Mouse (Mus musculus) spleen, adult 2 months (tissue): ENCODE measurements around the gene Scn9a.

Source experiments
- CTCF ChIP-seq: fragments of 200-500 bp; IDR thresholded peaks from 2 replicates; pipeline ENCODE4 v1.5.1; 2011; ENCODE audit warnings: mild to moderate bottlenecking, inconsistent platforms; ENCODE audit not compliant: insufficient read depth, insufficient read length, insufficient replicate concordance; ENCODE audit errors: extremely low read depth
- POLR2A ChIP-seq: fragments of 200-500 bp; IDR thresholded peaks from 2 replicates; pipeline ENCODE4 v1.6.1; 2011; ENCODE audit warnings: low read depth, low read length, inconsistent platforms

GRCm38 (mm10) chr2:66596145-66596544 lies 38.6 kb downstream of the Scn9a start:
- no peak for TF ChIP-seq CTCF
- TF ChIP-seq POLR2A = no peak
